Mouse (Mus musculus) neural tube, embryonic 15.5 days (tissue): ENCODE data around the gene Thsd4. TPM values are rescaled to one million over a fixed set of nuclear protein-coding genes. Genes with fewer than 3 reads are reported as not detected.

Source experiments
- ATAC-seq: fragments of 200-750 bp; cut with Nextera tagmentation; 2 replicates; pipeline ENCODE4 v1.8.0; 2017; ENCODE audit warnings: mild to moderate bottlenecking, moderate TSS enrichment, moderate library complexity; ENCODE audit not compliant: low FRiP score
- H3K27ac ChIP-seq: fragments of 300-500 bp; sonication (generic); replicated peaks from 2 replicates; pipeline ENCODE4 v1.5.1; 2015; ENCODE audit warnings: mild to moderate bottlenecking, inconsistent platforms
- H3K27me3 ChIP-seq: fragments of 300-500 bp; sonication (generic); replicated peaks from 2 replicates; pipeline ENCODE4 v1.6.1; 2015; ENCODE audit warnings: inconsistent platforms
- H3K36me3 ChIP-seq: fragments of 300-500 bp; sonication (generic); 2 replicates; pipeline ENCODE4 v1.6.1; 2015; ENCODE audit warnings: inconsistent platforms
- H3K4me1 ChIP-seq: fragments of 300-500 bp; sonication (generic); 2 replicates; pipeline ENCODE4 v1.6.1; 2015; ENCODE audit warnings: inconsistent platforms
- H3K4me2 ChIP-seq: fragments of 300-500 bp; sonication (generic); 2 replicates; pipeline ENCODE4 v1.6.1; 2015; ENCODE audit warnings: inconsistent platforms, mild to moderate bottlenecking, moderate library complexity
- H3K4me3 ChIP-seq: fragments of 300-500 bp; sonication (generic); replicated peaks from 2 replicates; pipeline ENCODE4 v1.5.1; 2015; ENCODE audit warnings: mild to moderate bottlenecking, inconsistent platforms
- H3K9ac ChIP-seq: fragments of 300-500 bp; sonication (generic); replicated peaks from 2 replicates; pipeline ENCODE4 v1.6.1; 2015; ENCODE audit warnings: mild to moderate bottlenecking, inconsistent platforms
- H3K9me3 ChIP-seq: fragments of 300-500 bp; sonication (generic); replicated peaks from 2 replicates; pipeline ENCODE4 v1.6.1; 2016; ENCODE audit warnings: inconsistent platforms
- WGBS: fragments of 180-500 bp; shearing (Covaris S2); methylation state at CpG from one replicate; pipeline ENCODE4 v1.1.7; 2015; ENCODE audit warnings: mixed read lengths; 5-methylcytosine and 5-hydroxymethylcytosine counted together
- polyA plus RNA-seq: library from polyadenylated mRNA; unstranded; fragments of >200 nt; fragmentation: Nextera tagmentation; extraction: Ambion mirVana; gene quantifications from 2 replicates; pipeline ENCODE4 v1.2.1, GENCODE M21; 2015

Thsd4 gene
- polyA plus RNA-seq, 1 experiment from 2014 or later = 6.8 TPM

- Histone ChIP-seq H3K4me1 (0 out of 2 replicates have a peak, but pooled peaks cover 7% of the 10 kb centered on the region), H3K4me2 (no peak overlapping the region), H3K9ac (no peak overlapping the region), H3K4me3 (no peak overlapping the region), H3K36me3 (no peaks in the 10 kb centered on the region), H3K27me3 (no peaks in the 10 kb centered on the region), H3K9me3 (no peaks in the 10 kb centered on the region), H3K27ac (no peak overlapping the region)
- no peak for ATAC-seq
- WGBS = 44% methylated on average over 1 of the region's 1 CpGs
Observed at GRCm38 (mm10) chr9:60077761-60078160, 444.1 kb downstream of the Thsd4 start.

DNA sequence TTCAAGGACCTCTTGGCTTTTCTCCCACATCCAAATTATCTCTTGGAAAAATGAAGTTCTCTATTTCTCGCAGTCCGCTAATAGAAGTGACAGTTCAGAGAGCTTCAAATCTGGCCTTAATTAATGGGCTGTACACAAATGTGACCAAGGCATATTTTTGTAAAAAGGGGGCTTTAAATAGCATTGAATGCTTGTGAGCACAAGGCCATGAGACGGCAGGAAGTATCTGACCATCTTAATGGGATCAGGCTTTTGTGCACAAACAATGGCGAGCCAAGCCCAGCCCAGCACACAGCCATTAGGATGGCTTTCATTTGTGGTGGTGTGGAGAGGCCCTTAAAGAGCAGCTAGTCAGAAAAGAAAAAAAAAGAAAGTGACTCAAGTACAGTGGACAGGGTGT, 445.4 kb downstream of the Thsd4 start:
- no peak overlapping the region for H3K4me3 ChIP-seq
- no peaks in the 10 kb centered on the region for H3K36me3 ChIP-seq
- H3K4me1 ChIP-seq = peaks cover 3% of the 10 kb centered on the region; the same call in 1 of the 2 replicates
- no peak overlapping the region for H3K4me2 ChIP-seq
- no peak overlapping the region for H3K9ac ChIP-seq
- H3K9me3 ChIP-seq = no peaks in the 10 kb centered on the region
- H3K27ac ChIP-seq = no peak overlapping the region
- H3K27me3 ChIP-seq = no peaks in the 10 kb centered on the region
- 24% methylated on average over 4 of the region's 4 CpGs for WGBS
- no peak for ATAC-seq

GRCm38 (mm10) chr9:60071620-60072263, 450.1 kb downstream of the Thsd4 start:
- Histone ChIP-seq H3K4me2 (no peak overlapping the region), H3K27me3 (no peaks in the 10 kb centered on the region), H3K9ac (no peak overlapping the region), H3K36me3 (no peaks in the 10 kb centered on the region), H3K4me1 (peaks cover 3% of the 10 kb centered on the region; the same call in 1 of the 2 replicates), H3K9me3 (no peaks in the 10 kb centered on the region), H3K4me3 (no peak overlapping the region), H3K27ac (no peak overlapping the region)
- ATAC-seq = peak; percentile 73
- WGBS = 14% methylated on average over 5 of the region's 5 CpGs

- H3K4me1 ChIP-seq = peaks cover 3% of the 10 kb centered on the region; the same call in 1 of the 2 replicates
- H3K4me3 ChIP-seq = no peak overlapping the region
- no peak for ATAC-seq
- no peak overlapping the region for H3K4me2 ChIP-seq
- no peaks in the 10 kb centered on the region for H3K9me3 ChIP-seq
- H3K27me3 ChIP-seq = no peaks in the 10 kb centered on the region
- H3K9ac ChIP-seq = no peak overlapping the region
- H3K27ac ChIP-seq = no peak overlapping the region
- H3K36me3 ChIP-seq = no peaks in the 10 kb centered on the region
- 93% methylated on average over 8 of the region's 8 CpGs for WGBS
Observed at GRCm38 (mm10) chr9:60067241-60067640, 454.6 kb downstream of the Thsd4 start.

DNA sequence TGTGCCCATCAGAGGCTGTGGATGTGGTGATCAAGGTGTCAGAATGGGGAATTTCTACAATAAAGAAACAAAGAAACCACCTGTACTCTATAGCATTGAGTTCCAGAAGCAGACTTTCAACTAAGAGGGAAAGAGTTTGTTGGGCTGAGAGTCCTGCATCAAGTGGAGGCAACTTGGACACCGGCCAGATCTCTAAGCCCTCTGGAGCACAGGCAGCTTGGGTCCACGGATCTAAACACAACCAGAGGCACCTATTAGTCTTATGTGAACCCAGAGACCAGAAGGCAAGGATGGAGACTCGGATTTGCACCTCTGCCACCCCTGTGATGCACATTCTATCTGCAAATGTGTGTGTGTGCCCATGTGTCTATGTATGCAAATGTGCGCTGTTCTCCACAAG, 456.7 kb downstream of the Thsd4 start:
- H3K27ac ChIP-seq = no peak overlapping the region
- H3K4me1 ChIP-seq = no peaks in the 10 kb centered on the region
- no peaks in the 10 kb centered on the region for H3K27me3 ChIP-seq
- no peak overlapping the region for H3K4me2 ChIP-seq
- WGBS = 83% methylated on average over 4 of the region's 4 CpGs
- no peaks in the 10 kb centered on the region for H3K9me3 ChIP-seq
- no peaks in the 10 kb centered on the region for H3K36me3 ChIP-seq
- H3K4me3 ChIP-seq = no peak overlapping the region
- ATAC-seq = no peak
- no peak overlapping the region for H3K9ac ChIP-seq

DNA sequence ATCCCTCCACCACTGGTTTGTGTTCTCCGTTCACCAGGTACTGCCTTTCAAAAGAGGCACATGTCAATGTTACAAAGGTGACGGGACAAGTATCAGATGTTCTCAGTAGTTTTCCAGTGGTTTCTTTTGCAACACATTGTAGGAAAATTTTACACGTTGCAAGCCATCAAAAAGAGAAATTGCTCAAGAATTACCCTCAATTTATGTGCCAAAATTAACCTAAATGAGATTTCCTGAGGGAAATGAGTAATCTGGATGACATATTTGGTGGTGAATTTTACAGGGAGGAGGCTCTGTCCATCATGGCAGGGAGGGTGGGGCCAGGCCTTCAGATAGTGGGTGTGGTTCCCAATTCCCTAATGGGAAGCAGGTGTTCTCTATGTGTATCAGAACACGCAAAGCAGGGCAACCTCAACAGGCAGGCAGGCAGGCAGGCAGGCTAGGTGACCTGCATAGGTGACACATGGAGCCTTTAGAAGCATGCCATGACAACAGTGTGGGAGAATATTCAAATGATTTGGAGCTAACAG, 458.6 kb downstream of the Thsd4 start:
- no peak overlapping the region for H3K4me3 ChIP-seq
- ATAC-seq = no peak
- H3K9ac ChIP-seq = no peak overlapping the region
- no peaks in the 10 kb centered on the region for H3K9me3 ChIP-seq
- H3K4me1 ChIP-seq = no peaks in the 10 kb centered on the region
- no peak overlapping the region for H3K4me2 ChIP-seq
- no peaks in the 10 kb centered on the region for H3K27me3 ChIP-seq
- H3K27ac ChIP-seq = no peak overlapping the region
- 85% methylated on average over 4 of the region's 4 CpGs for WGBS
- H3K36me3 ChIP-seq = no peaks in the 10 kb centered on the region

GRCm38 (mm10) chr9:60056131-60056530, 465.7 kb downstream of the Thsd4 start:
- ATAC-seq = no peak
- Histone ChIP-seq H3K27ac (no peak overlapping the region), H3K36me3 (no peaks in the 10 kb centered on the region), H3K9me3 (no peaks in the 10 kb centered on the region), H3K4me1 (no peaks in the 10 kb centered on the region), H3K9ac (no peak overlapping the region), H3K4me2 (no peak overlapping the region), H3K4me3 (no peak overlapping the region), H3K27me3 (no peaks in the 10 kb centered on the region)
- WGBS = 85% methylated on average over 5 of the region's 5 CpGs

GRCm38 (mm10) chr9:60054951-60055350, 466.9 kb downstream of the Thsd4 start:
- Histone ChIP-seq H3K27ac (no peak overlapping the region), H3K4me2 (no peak overlapping the region), H3K36me3 (no peaks in the 10 kb centered on the region), H3K27me3 (no peaks in the 10 kb centered on the region), H3K4me1 (no peaks in the 10 kb centered on the region), H3K4me3 (no peak overlapping the region), H3K9me3 (no peaks in the 10 kb centered on the region), H3K9ac (no peak overlapping the region)
- 56% methylated on average over 5 of the region's 5 CpGs for WGBS
- ATAC-seq = no peak

DNA sequence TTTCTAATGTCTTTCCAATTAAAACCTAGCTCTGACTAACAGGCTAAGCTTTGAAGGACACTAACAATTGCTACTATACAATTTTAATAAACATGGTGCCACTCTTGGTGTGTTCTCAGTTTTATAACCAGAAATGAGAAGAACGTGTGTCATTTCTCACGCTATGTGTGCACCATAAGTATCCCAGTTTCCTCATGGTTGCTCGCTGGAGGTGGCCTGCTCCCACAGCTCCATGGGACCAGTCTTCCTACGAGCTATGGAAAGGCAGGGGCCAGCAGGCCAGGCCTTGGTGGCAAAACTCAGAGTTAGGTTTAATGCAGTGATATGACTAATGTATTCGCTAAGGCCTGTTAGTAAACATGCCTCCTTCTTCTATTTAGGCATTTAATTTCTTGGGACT, 468.7 kb downstream of the Thsd4 start:
- 93% methylated on average over 5 of the region's 5 CpGs for WGBS

GRCm38 (mm10) chr9:60052415-60052814, 469.4 kb downstream of the Thsd4 start:
- no peaks in the 10 kb centered on the region for H3K4me1 ChIP-seq
- H3K36me3 ChIP-seq = no peaks in the 10 kb centered on the region
- 77% methylated on average over 4 of the region's 4 CpGs for WGBS
- no peak for ATAC-seq
- H3K27ac ChIP-seq = no peak overlapping the region
- H3K4me2 ChIP-seq = no peak overlapping the region
- H3K9ac ChIP-seq = no peak overlapping the region
- H3K4me3 ChIP-seq = no peak overlapping the region
- no peaks in the 10 kb centered on the region for H3K27me3 ChIP-seq
- no peaks in the 10 kb centered on the region for H3K9me3 ChIP-seq

More for the DNA sequence above, 468.7 kb downstream of the Thsd4 start:
- Histone ChIP-seq H3K4me3 (no peak overlapping the region), H3K27ac (no peak overlapping the region), H3K9ac (no peak overlapping the region), H3K4me2 (no peak overlapping the region), H3K9me3 (no peaks in the 10 kb centered on the region), H3K27me3 (no peaks in the 10 kb centered on the region), H3K36me3 (no peaks in the 10 kb centered on the region), H3K4me1 (no peaks in the 10 kb centered on the region)
- no peak for ATAC-seq

- Histone ChIP-seq H3K9me3 (no peaks in the 10 kb centered on the region), H3K4me2 (no peak overlapping the region), H3K4me1 (peaks cover 9% of the 10 kb centered on the region; the same call in 1 of the 2 replicates), H3K27ac (no peak overlapping the region), H3K27me3 (no peaks in the 10 kb centered on the region), H3K36me3 (no peaks in the 10 kb centered on the region), H3K4me3 (no peak overlapping the region), H3K9ac (no peak overlapping the region)
- ATAC-seq = no peak
- 96% methylated on average over 1 of the region's 1 CpGs for WGBS
Observed at GRCm38 (mm10) chr9:60043175-60043574, 478.7 kb downstream of the Thsd4 start.

DNA sequence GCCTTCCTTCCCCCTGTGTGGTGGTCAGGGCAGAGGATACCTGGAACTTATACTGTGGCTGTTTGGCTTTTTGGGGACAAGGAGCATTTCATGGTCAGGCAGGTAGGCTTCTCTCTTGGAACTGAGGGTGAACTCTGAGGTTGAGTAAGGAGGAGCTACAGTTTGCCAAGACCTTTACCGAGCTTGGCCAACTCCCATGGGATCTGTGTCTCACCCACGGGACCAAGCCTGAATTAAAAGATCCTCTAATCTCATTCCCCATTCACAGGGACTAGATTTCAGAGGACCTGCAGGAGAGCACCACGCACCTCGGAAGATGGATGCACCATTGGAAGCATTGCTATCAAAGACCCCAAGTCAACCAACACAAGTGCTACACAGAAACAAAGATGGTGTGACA, 487.0 kb downstream of the Thsd4 start:
- peaks cover 9% of the 10 kb centered on the region for H3K4me1 ChIP-seq
- H3K9ac ChIP-seq = no peak overlapping the region
- H3K9me3 ChIP-seq = no peaks in the 10 kb centered on the region
- no peak overlapping the region for H3K4me2 ChIP-seq
- H3K27me3 ChIP-seq = no peaks in the 10 kb centered on the region
- ATAC-seq = no peak
- H3K36me3 ChIP-seq = no peaks in the 10 kb centered on the region
- WGBS = 95% methylated on average over 4 of the region's 4 CpGs
- H3K27ac ChIP-seq = no peak overlapping the region
- H3K4me3 ChIP-seq = no peak overlapping the region
